Mouse (Mus musculus) thymus, adult 18-20 months (tissue): ENCODE measurements around the gene Gsto1.

Experiments used
- DNase-seq, 2 experiments: peaks; one replicate each; pipeline ENCODE4 v3.0.0; 2022; ENCODE audit warnings: mixed read lengths in 2 of 2

The Gsto1 gene

GRCm38 (mm10) chr19:47857957-47858942 is 3.5 kb downstream of the Gsto1 start:
- no peak for DNase-seq

- no peak for DNase-seq
These were observed 4.4 kb downstream of the Gsto1 start for GRCm38 (mm10) chr19:47859180-47859579.

GRCm38 (mm10) chr19:47862581-47862980 is 7.8 kb downstream of the Gsto1 start:
- DNase-seq = no peak

- DNase-seq = no peak
These were observed 9.3 kb downstream of the Gsto1 start for GRCm38 (mm10) chr19:47864051-47864450.

- no peak for DNase-seq
These were observed 10.0 kb downstream of the Gsto1 start for GRCm38 (mm10) chr19:47864721-47865120.

- peak; percentile 91 for DNase-seq
These were observed 10.7 kb downstream of the Gsto1 start, which contains the start of gene Gsto2 for GRCm38 (mm10) chr19:47865353-47865947. Gsto2 (plus strand) TSS chr19:47865534.

GRCm38 (mm10) chr19:47867628-47868175 is 12.9 kb downstream of the Gsto1 start:
- no peak for DNase-seq

- no peak for DNase-seq
These were observed 14.2 kb downstream of the Gsto1 start for GRCm38 (mm10) chr19:47868951-47869350.

GRCm38 (mm10) chr19:47869516-47869915 is 14.7 kb downstream of the Gsto1 start:
- no peak for DNase-seq

- no peak for DNase-seq
These were observed 15.4 kb downstream of the Gsto1 start for GRCm38 (mm10) chr19:47870102-47870666.

GRCm38 (mm10) chr19:47871515-47871914 is 16.7 kb downstream of the Gsto1 start:
- DNase-seq = no peak

- no peak for DNase-seq
These were observed 21.5 kb downstream of the Gsto1 start for GRCm38 (mm10) chr19:47876252-47876651.

- no peak for DNase-seq
These were observed 26.8 kb downstream of the Gsto1 start for GRCm38 (mm10) chr19:47881538-47881937.

GRCm38 (mm10) chr19:47882151-47882881 is 27.5 kb downstream of the Gsto1 start:
- peak; percentile 58 to 70 for DNase-seq

- no peak for DNase-seq
These were observed 28.1 kb downstream of the Gsto1 start for GRCm38 (mm10) chr19:47882882-47883254.

GRCm38 (mm10) chr19:47884296-47885085 is 29.7 kb downstream of the Gsto1 start:
- no peak for DNase-seq

GRCm38 (mm10) chr19:47885191-47885743 is 30.5 kb downstream of the Gsto1 start:
- DNase-seq = no peak

GRCm38 (mm10) chr19:47885886-47886285 is 31.1 kb downstream of the Gsto1 start:
- DNase-seq = no peak

- no peak for DNase-seq
These were observed 31.8 kb downstream of the Gsto1 start for GRCm38 (mm10) chr19:47886617-47887016.

GRCm38 (mm10) chr19:47887417-47887816 is 32.6 kb downstream of the Gsto1 start:
- DNase-seq = peak; percentile 59 to 74

GRCm38 (mm10) chr19:47888037-47888436 is 33.3 kb downstream of the Gsto1 start:
- peak in 1 of 2 experiments; percentile 44 for DNase-seq
